Mouse (Mus musculus): ENCODE results near the gene Hist1h2ak. TPM values are rescaled to one million over a fixed set of nuclear protein-coding genes. Genes with fewer than 3 reads are reported as not detected.
A peak's percentile ranks its signal among the peaks of the same experiment; 100 is the strongest.
"Not testable (repeated sequence)": the region's sequence is repeated elsewhere in the genome, so short reads cannot be mapped to it uniquely, and the experiment has no call there.

Hist1h2ak gene
- total RNA-seq, 1 experiment from 2014 or later = 46.9 TPM

GRCm38 (mm10) chr13:21727948-21728572 lies 25.6 kb downstream of the Hist1h2ak start:
- ATAC-seq (replicated peaks; ENCODE audit: insufficient number of reproducible peaks, low FRiP score, low TSS enrichment, poor library complexity, severe bottlenecking) = no peak

DNA sequence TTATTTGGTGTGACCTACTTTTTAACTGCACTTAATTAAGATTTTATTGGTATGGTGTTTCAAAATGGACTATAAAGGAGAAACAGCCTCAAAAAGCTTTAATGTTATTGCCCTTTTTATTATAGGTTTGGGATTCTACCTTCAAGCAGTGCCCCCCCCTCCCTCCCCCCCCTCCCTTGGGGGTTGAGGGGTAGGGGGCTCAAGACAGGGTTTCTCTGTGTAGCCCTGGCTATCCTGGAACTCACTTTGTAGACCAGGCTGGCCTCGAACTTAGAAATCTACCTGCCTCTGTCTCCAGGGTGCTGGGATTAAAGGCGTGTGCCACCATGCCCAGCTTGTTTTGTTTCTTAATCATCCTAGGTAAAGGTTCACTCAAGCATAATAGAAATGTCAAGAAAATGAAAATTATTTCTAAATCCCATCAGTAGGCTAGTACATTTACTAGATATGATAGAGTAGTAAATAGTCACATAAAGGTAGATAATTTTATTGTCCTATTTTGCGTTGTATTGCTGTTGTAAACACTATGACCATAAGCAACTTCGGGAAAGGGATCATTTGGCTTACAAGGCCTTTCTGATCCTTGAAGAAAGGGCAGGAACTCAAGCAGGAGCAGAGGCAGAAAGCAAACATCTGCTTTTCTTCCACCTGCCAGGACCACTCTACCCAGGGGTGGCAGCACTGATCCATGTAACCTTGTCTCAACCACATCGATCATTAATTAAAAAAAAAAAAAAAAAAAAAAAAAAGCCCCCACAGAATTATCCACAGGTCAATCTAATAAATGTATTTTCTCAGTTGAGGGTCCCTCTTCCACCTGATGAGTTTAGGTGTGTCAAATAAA lies 30.4 kb downstream of the Hist1h2ak start:
- no peak for ATAC-seq (replicated peaks; ENCODE audit: insufficient number of reproducible peaks, low FRiP score, low TSS enrichment, poor library complexity, severe bottlenecking)

- no peak for ATAC-seq (replicated peaks; ENCODE audit: insufficient number of reproducible peaks, low FRiP score, low TSS enrichment, poor library complexity, severe bottlenecking)
Observed at GRCm38 (mm10) chr13:21722373-21722925, 31.2 kb downstream of the Hist1h2ak start.

DNA sequence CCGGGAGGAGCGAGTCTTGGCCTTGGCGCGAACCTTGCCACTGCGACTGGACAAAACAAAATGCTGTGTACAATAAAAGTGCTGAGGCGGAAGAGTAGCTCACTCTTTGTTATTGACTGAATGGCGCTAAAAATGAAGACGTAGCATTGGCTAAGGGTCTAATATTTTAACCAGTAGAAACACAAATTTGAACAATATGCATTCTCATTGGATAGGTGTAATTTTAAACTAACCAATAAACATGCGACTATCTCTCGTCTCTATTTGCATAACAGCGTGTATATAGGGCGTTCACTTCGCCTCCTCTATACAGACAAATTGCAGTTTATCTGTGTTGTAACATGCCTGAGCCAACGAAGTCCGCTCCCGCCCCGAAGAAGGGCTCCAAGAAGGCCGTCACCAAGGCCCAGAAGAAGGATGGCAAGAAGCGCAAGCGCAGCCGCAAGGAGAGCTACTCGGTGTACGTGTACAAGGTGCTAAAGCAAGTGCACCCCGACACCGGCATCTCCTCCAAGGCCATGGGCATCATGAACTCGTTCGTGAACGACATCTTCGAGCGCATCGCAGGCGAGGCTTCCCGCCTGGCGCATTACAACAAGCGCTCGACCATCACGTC lies 31.8 kb downstream of the Hist1h2ak start, which contains the start of gene Hist1h2bm:
Gene Hist1h2bm, plus strand, starts transcription at position 288 of the 616 bp plus-strand sequence.
- ATAC-seq (replicated peaks; ENCODE audit: insufficient number of reproducible peaks, low FRiP score, low TSS enrichment, poor library complexity, severe bottlenecking) = peak; percentile 94

- not testable (repeated sequence) for ATAC-seq (replicated peaks; ENCODE audit: insufficient number of reproducible peaks, low FRiP score, low TSS enrichment, poor library complexity, severe bottlenecking)
Observed at GRCm38 (mm10) chr13:21721107-21721756, 32.4 kb downstream of the Hist1h2ak start.

GRCm38 (mm10) chr13:21718381-21719080 lies 35.1 kb downstream of the Hist1h2ak start:
- no peak for ATAC-seq (replicated peaks; ENCODE audit: insufficient number of reproducible peaks, low FRiP score, low TSS enrichment, poor library complexity, severe bottlenecking)

- peak; percentile 47; the same call in 1 of the 2 replicates for ATAC-seq (replicated peaks; ENCODE audit: insufficient number of reproducible peaks, low FRiP score, low TSS enrichment, poor library complexity, severe bottlenecking)
Observed at GRCm38 (mm10) chr13:21717397-21718357, 36.0 kb downstream of the Hist1h2ak start, which contains the start of gene Hist1h3h. Hist1h3h (plus strand) TSS chr13:21717659.

DNA sequence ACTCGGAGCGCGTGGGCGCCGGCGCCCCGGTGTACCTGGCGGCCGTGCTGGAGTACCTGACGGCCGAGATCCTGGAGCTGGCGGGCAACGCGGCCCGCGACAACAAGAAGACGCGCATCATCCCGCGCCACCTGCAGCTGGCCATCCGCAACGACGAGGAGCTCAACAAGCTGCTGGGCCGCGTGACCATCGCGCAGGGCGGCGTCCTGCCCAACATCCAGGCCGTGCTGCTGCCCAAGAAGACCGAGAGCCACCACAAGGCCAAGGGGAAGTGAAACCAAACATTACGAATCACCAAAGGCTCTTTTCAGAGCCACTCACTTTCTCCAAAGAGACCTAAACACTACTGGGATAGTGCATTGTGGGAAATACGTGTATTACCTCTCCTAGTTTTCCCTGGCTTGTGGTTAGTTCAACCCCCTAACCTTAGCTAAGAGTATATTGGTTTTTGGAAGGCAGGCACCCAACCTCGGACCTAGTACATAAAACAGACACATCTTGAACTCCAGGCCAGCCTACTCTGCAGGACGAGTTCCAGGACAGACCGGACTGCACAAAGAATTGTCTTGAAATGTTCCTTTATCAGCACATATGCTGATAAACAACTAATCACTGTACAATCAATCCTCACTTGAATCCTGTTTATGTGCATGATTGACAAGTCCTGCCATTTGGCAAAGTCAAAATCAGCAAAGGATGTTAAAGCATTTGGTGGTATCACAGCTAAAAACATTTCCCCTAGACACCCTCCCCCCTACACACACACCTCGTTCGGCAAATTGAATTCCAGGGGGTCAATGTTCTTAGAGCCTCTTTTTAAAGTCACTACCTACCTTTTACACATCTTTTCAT lies 36.9 kb downstream of the Hist1h2ak start:
- peak; percentile 54 for ATAC-seq (replicated peaks; ENCODE audit: insufficient number of reproducible peaks, low FRiP score, low TSS enrichment, poor library complexity, severe bottlenecking)

DNA sequence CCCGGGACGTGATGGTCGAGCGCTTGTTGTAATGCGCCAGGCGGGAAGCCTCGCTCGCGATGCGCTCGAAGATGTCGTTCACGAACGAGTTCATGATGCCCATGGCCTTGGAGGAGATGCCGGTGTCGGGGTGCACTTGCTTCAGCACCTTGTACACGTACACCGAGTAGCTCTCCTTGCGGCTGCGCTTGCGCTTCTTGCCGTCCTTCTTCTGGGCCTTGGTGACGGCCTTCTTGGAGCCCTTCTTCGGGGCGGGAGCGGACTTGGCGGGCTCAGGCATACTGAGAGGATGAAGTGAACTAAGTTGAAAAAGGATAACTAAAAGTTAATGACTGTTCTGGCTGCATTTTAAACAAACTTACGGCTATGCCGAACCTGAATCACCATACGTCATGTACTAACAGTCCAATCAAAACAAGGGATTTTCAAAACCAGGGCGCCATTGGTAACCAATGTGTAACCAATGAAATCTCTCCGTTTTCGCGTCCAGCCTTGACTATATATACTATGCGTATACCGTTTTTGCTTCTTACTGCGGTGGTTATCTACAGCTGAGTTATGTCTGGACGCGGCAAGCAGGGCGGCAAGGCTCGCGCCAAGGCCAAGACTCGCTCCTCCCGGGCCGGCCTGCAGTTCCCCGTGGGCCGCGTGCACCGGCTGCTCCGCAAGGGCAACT lies 37.6 kb downstream of the Hist1h2ak start, which contains the start of the genes Hist1h2bl and Hist1h2ai:
Gene Hist1h2bl, minus strand, starts transcription at position 280 of the 676 bp plus-strand sequence.
Gene Hist1h2ai, plus strand, starts transcription at position 559 of the 676 bp plus-strand sequence.
- ATAC-seq (replicated peaks; ENCODE audit: insufficient number of reproducible peaks, low FRiP score, low TSS enrichment, poor library complexity, severe bottlenecking) = peak; percentile 84

DNA sequence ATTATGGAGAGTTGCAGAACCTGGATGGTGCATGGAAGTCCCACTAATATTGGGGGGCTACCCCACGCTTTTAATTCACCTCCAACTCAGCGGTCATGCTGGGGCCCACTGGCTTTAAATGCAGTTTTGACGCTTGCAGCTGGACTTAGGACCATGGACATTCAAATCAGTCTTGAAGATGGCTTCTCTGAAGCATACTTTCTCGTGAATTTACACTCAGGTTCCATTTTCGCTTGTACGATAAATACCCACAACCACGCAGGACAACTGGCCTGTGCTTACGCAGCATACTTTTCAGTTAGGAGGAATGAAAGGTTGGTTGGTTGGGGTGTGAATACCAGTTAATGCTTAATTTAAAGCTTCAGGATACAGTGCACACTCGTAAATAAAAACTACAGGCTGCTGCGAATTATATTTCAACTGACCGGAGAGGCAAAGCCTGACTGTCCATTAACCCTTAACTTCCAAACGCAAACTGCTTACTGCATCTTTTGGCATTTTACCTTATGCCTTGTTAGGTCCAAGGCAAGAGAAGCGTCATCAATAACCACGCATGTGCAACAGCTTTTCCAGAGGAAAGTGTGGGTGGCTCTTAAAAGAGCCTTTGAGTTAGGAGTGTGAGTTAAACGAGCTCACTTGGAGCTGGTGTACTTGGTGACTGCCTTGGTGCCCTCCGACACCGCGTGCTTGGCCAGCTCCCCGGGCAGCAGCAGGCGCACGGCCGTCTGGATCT lies 38.3 kb downstream of the Hist1h2ak start:
- no peak for ATAC-seq (replicated peaks; ENCODE audit: insufficient number of reproducible peaks, low FRiP score, low TSS enrichment, poor library complexity, severe bottlenecking)

GRCm38 (mm10) chr13:21714725-21715124 lies 38.9 kb downstream of the Hist1h2ak start:
- peak; percentile 46 for ATAC-seq (replicated peaks; ENCODE audit: insufficient number of reproducible peaks, low FRiP score, low TSS enrichment, poor library complexity, severe bottlenecking)

DNA sequence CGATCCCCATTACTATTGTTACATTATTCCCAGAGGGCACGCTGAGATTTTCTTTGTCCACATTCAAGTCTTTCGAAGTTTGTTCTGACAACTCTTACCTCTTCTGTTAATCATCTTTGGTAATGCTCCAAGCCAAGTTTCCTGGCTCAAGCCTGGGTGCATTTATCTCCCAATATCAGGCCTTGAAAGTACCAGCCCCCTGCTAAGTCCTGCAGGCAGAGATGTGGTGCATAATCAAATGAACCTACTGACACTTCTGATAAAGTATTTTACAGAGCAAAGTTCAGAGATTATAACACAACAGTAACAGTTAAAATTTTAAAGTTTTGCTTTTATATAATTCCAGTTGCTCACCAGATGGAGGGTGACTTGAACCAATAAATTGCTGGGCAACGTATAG lies 41.9 kb downstream of the Hist1h2ak start:
- ATAC-seq (replicated peaks; ENCODE audit: insufficient number of reproducible peaks, low FRiP score, low TSS enrichment, poor library complexity, severe bottlenecking) = no peak

GRCm38 (mm10) chr13:21710821-21711525 lies 42.7 kb downstream of the Hist1h2ak start:
- ATAC-seq (replicated peaks; ENCODE audit: insufficient number of reproducible peaks, low FRiP score, low TSS enrichment, poor library complexity, severe bottlenecking) = no peak

DNA sequence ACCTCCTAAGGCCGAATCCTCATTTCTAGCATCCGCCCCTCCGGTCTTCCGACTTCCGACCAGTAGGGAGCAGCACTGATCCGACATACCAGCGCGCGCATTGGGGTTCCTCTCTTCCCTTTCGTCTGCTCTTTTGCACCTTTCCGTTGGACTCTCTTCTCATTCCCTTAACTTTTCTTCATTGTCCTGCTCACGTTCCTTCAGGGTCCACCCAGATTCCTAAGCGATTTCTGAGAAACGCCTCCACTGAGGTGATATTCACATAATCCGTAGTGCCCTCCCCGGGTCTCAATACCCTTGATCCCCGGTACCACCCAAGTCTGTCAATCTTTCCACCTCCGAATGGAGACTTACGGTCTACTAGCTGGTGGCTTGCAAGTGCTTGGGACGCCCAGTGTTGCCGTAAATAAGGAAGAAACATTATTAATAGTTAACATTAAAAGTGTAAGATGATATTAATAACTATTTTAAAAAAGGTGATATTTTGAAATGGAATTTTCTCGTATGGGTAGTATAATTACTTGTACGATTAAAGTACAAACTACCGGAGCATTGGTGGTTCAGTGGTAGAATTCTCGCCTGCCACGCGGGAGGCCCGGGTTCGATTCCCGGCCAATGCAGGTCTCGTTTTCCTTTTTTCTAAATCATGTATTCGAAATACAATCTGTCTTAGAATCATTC lies 43.5 kb downstream of the Hist1h2ak start:
- ATAC-seq (replicated peaks; ENCODE audit: insufficient number of reproducible peaks, low FRiP score, low TSS enrichment, poor library complexity, severe bottlenecking) = peak; percentile 79

Measured in monocyte, adult 5-6 weeks (primary cell).